Mouse (Mus musculus) brain, adult 2 months (tissue): ENCODE data around the gene Ccdc136.

ENCODE experiments used
- DNase-seq: peaks from one replicate; pipeline ENCODE4 v3.0.0; 2011; ENCODE audit warnings: low read depth, low spot score

Ccdc136 gene

DNA sequence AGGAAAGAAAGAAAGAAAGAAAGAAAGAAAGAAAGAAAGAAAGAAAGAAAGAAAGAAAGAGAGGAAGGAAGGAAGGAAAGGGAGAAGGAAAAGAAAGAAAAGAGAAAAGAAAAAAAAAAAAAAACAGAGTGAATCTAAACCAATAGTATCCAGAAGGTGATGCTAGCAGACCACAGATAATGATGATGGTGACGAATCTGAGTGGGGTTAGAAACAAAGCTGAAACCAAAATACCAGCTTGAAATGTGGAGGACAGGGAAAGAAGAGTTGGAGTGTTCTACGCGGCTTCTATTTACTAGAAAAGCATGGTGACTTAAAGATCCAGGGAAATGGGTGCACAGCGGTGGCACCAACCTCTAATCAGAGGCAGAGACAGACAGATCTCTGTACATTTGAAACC lies 4.3 kb upstream of the Ccdc136 start:
- peak; percentile 31 for DNase-seq

GRCm38 (mm10) chr6:29394286-29394685 lies 1.8 kb upstream of the Ccdc136 start:
- DNase-seq = no peak

DNA sequence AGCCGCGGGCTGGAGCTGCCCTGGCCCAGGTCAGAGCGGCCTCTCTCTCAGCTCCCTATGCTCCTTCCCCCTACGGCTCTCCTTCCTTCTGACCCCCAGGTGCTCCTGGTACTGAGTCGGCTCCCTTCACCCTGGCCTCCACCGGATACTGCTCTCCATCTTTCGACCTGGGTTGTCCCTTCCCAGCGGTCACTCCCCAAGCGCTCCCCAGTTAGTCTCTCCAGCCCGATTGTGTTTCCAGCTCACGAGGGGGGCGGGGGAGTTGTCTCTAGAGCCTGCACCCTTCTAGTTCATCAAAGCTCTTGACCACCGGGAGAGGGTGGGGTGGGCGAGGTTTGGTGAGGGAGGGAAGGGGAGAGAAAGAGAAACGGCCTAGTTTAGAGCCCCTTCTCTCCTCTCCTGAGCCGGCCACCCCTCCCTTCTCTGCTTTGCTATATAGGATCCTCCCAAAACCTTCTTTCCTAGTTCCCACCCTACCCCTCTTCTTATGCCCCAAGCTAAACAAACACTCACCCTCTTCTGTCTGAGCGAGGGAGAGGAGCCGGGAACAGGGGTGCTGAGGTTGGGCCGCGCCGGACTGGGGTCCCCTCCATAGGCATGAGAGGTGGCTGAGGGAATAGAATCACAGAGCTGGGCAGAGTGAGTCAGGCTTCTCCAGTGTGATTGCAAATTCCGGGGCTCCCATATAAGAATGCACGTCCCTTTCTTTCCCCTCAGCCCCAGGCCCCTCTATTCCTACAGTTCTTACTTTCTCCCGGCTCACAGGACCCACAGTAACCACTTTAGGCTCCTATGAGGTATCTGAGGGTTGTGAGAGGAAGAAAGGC lies 818 bp downstream of the Ccdc136 start:
- peak; percentile 40 for DNase-seq

GRCm38 (mm10) chr6:29397575-29397974 lies 1.5 kb downstream of the Ccdc136 start:
- DNase-seq = peak; percentile 79

DNA sequence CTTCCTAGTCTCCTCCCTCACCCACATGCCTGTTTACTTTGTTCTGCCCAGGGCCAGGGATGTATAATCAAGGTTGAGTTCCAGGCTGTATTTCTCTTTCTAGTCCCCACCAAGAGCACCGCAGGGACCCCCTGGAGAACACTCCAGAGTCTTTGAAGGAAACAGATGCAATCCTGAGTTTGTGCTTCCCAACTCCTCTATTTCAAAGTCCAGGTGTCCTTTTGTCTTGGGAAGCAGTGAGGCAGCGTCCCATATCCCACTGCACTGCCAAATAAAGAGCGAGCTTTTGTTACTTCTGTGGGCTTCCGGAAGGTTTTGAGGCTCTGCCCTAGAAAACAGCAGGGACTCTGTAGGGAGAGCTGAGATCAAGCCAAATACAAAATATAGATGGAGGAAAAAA lies 3.7 kb downstream of the Ccdc136 start:
- peak; percentile 37 for DNase-seq

DNA sequence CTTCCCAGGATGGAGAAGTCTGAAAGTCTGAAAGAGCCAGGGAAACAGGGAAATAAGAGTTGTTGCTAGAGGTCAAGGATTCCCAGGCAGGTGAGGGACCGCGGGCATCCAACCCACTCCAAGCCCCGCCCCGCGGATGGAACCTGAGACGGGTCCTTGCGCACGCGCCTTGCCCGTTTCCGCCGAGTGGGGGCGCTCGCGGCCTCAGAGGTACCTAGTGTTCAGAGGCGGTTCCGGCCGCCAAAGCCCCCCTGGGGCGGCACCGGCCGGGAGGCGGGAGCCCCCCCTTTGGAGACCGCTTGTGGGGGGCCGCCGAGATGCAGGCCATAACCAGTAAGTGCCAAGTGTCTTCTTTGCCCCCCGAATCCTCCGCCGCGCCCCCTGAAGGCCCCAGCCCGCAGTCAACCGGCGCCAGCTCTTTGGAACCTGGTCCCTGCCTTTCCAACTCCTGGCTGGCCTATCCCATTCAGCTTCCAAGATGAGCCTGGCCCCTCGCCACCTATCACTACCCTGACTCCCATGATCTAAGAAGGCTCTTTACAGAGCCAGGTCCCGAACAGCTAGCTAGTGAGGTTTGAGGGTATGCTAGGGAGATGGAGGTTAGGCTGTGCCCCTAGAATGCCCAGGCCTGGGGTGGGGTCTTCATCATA lies 6.7 kb downstream of the Ccdc136 start:
- DNase-seq = no peak

DNA sequence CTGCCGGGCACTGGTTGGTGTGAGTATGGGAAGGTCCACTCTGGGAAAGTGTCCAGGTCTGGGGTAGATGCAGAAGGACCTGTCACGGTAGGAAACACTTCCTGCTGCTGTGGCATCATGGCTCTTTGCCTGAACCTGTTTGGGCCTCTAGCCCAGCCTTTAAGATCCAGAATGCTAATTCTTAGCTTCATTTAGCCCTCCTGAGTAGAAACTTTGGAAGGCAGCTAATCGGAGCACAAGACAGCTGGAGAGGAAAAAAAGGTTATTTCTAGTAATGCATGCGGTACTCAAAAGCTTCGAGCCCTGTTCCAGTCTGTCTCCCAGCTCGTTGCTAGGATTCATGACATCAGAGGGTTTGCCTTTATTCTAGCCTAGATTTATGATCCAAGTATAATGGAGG lies 10.3 kb downstream of the Ccdc136 start:
- peak; percentile 59 for DNase-seq

DNA sequence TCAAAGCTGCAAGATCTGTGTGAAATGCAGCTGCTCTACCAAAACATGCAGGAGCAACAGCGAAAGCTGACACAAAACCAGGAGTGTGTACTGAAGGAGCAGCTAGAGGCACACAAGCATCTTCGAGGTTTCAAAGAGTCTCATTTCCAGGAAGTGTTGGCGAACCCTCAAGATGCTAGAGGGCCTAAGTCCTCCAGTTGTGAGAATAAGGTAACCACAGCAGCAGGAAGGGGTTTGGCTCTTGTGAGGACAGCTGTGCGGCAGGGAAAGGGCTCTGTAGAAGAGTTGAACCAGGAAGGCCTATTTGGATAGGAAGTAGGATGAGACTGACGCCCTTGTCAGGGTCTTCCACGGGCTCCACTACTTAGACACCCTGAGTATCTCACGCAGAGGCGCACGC lies 19.3 kb downstream of the Ccdc136 start:
- no peak for DNase-seq

DNA sequence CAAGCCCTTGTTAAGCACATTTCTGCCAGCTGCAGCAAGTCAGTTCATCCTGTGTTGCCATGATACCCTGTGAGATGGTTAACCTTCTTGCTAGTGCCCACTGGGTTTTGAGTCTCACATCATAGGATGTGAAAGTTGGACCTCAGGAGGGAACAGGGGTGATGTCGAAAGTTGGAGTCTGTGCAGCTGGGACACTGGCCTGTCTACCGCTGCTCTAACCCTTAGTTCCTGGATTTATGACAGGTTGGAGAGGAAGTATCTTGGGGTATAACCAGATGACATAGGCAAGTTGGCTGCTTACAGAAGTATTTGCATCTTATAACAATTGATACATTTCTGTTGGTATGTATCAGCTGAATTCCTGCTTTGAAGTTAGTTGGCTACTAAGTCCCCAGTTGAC lies 24.5 kb downstream of the Ccdc136 start:
- DNase-seq = no peak

GRCm38 (mm10) chr6:29425118-29425517 lies 29.0 kb downstream of the Ccdc136 start:
- DNase-seq = no peak

DNA sequence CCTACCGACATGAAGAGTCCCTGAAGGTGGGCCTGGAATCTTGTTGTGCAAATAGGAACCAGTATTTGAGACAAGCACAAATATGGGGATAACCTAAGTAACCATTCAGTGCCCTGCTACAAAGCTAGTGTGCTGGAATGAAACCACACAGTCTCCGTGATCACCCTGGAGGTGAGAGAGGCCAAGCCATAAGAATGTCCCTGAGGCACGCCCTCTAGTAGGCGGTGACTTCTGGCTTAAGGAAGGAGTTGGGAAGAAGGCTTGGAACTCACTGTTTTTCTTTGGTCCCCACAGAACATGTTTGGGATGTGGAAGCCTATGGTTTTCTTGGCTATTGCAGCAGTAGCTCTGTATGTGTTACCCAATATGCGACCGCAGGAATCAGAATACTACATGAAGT lies 30.2 kb downstream of the Ccdc136 start:
- no peak for DNase-seq

DNA sequence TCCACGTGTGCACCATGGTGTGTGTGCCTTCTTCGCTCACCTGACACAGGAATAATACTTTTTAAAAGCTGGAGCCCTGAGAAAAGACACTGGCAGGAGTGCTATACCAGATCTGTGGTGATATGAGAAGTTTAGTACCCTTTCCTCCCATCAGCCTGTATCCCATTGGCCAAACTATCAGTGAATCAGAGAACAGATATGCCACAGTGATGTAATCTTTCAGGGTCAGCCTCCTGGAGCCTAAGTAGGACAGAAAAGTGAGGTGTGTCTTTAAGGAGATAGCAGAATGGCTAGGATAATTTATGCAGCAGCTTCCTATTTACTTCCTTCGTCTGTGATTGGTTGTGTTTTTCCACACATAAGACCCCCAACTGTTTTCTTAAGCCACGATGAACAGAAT lies 32.1 kb downstream of the Ccdc136 start:
- DNase-seq = no peak

- DNase-seq = no peak
Measured at GRCm38 (mm10) chr6:29430681-29431420, 34.7 kb downstream of the Ccdc136 start.

DNA sequence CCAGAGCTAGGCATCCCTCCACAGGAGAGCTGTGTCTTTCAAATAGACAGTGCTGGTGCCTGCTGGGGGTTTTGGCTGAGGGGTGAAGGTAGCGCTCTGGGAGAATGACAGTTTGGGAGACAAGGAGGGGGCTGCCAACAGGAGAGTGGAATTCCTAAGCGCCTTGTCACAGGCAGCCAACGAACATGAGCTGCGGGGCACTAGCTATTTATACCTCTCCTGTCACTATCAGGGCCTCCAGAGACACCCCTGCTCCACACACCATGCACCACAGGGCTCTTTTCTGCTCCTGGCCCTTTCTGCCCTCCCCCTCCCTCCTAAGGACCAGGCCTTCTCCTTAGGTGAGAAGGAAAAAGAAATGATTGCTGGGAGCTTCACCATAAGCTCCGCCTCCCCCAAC lies 35.4 kb downstream of the Ccdc136 start:
- DNase-seq = no peak

DNA sequence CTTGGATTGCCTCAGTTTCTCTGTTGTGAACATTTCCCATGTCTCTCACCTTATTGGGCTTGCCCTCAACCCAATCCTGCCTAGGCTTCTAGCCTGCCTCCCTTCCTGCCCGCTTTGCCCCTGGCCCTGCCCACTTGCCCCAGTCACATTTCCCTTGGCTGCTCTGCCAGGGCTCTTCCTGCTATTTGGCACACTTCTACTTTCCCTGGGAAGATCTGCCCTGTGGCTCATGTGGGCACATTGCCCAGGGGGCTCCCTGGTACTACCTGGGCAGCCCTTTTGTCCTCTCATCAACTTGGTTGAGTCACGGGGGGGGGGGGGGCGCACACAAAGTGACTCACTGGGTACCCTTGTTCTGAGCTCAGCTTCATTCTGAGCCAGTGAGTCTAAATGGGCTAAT lies 36.0 kb downstream of the Ccdc136 start:
- DNase-seq = no peak

- no peak for DNase-seq
Measured at GRCm38 (mm10) chr6:29432676-29433037, 36.5 kb downstream of the Ccdc136 start.

- peak; percentile 17 for DNase-seq
Measured at GRCm38 (mm10) chr6:29433038-29433803, 37.1 kb downstream of the Ccdc136 start, which contains the start of gene Flnc. Gene Flnc, plus strand, starts transcription at chr6:29433256.

DNA sequence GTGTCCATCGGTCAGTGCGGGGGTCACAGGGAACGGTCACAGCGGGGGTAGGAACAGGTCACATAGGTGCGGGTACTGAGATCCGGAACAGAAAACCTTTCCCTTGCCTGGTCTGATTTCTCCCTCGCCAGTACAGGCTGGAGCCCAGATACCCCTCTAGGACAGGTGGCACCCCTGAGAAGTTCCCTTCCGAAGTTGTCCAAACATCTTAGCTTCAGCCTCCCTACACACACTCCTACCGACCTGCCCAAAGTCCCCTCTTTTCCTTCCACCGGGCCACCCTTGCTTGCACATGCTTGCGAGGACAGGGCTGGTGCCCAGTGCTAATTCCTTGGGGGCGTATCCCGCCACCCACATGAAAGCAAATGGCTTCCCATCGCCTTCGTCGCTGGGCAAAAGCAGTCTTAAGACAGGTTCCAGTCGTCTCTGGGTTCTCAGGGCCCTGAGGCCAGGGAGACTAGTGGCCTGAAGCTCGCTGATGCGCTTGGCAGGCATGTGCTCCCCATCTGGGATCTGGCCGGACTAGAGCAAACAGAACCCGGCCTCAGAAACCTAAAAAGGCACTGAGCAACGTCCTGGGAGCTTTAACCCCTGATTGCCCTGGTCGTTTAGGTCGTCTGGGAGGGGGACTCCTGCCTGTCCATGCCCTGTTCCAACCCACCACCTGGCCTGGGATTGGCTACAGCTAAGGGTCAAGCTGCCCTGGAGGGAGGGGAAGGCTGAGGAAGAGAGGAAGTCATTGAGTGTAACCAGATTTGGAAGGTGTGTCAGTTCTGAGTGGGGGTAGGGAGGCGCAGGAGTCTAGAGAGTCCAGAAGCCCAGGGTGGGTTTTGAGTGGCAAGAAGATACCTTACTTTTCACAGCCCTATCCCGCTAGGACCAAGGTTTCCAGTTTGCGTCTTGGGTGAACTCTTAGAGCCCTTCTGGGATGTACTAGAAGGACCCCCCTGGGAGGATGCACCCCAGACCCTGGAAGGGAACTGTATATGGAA lies 38.0 kb downstream of the Ccdc136 start:
- no peak for DNase-seq

DNA sequence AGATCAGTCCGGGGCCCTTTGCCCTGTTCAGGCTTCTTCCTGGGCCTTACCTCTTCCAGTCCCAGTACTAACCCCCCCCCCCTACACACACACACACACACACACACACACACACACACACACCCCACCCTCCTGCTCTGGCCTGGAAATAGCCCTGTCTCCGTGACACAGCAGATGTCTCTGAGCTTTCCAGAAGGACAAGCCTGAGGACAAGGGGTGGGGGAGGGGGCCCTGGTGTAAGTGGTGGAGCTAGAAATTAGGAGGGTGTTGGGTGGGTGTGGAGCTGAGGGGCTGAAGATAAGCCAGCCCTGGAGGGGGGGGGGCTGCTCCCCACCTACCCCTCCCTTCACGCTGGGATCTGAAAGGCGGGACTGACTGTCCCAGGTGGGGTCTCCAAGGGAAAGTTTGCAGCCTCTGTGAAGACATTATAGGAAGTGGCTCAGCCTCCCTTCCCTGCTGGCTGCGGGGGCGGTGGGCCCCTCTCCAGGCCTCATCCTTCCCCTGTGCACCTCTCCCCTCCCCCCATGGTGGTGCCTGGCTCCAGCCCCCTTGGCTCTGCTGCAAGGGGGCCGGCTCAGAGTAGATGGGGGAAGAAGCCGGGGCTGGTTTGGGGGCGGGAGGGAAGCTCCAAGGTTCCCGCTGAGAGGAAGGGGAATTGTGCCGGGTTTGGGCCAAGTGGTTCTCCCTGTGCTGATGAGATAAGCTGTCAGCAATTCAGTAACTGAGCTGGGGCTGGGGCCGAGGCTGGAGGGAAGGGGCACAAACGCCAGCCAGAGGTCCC lies 39.0 kb downstream of the Ccdc136 start:
- DNase-seq = peak; percentile 22
